Mouse (Mus musculus): ENCODE results near the gene Tspan15.

DNA sequence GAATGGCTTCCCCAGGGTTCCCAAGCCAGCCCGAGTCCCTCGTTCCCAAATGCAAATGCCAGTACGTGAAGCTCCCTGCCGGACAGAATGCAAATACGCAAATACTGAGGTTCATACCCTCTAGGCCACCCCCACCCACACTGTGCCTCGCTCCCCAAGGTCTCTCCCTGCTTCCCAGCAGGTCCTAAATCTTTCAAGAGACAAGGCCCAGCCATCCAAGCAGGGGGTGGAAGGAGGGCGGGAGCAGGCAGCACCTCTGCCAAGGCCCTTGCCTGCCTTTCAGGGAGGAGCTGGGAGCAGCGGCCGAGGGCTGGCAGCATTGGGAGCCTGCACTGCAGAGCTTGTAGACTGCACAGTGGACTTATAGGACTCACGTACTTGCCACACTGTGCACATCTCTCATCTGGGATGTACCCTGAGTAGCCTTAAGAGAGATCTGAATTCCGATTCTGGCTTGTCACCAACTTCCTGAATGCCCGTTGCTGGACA lies 21.0 kb upstream of the Tspan15 start, which contains the start of gene Tacr2:
- no peak for TF ChIP-seq CTCF (IDR thresholded peaks at IDR 0.05; ENCODE audit: borderline replicate concordance, insufficient read depth, low read length)
- no peak for TF ChIP-seq POLR2A (IDR thresholded peaks at IDR 0.05; ENCODE audit: low read depth, low read length)

All from embryonic fibroblast, embryonic 13.5 days (primary cell).